Mouse (Mus musculus): ENCODE results near the gene Pde11a. TPM values are rescaled to one million over a fixed set of nuclear protein-coding genes. Genes with fewer than 3 reads are reported as not detected.

Gene Pde11a
- polyA plus RNA-seq, 2 experiments = 0.33 to 0.58 TPM

GRCm38 (mm10) chr2:76109653-76110052 lies 228.9 kb downstream of the Pde11a start:
- no peak overlapping the region for H3K4me3 ChIP-seq (replicated peaks; ENCODE audit: low read length)
- no peaks in the 10 kb centered on the region for H3K27me3 ChIP-seq (ENCODE audit: control insufficient read depth, insufficient read depth, low read length)
- TF ChIP-seq POLR2A (IDR thresholded peaks at IDR 0.05; ENCODE audit: borderline replicate concordance, extremely low read depth, insufficient read depth, insufficient read length) = no peak
- 27% methylated on average over 8 of the region's 8 CpGs for WGBS
- no peak for ATAC-seq (ENCODE audit: low FRiP score, low read depth)
- 0 out of 2 replicates have a peak, but pooled peaks cover 3% of the 10 kb centered on the region for H3K4me1 ChIP-seq (ENCODE audit: control insufficient read depth, insufficient read depth, low read length)
- H3K9me3 ChIP-seq (ENCODE audit: control insufficient read depth, low read length) = no peaks in the 10 kb centered on the region
- no peaks in the 10 kb centered on the region for H3K36me3 ChIP-seq (ENCODE audit: control insufficient read depth, insufficient read depth, low read length)
- DNase-seq (ENCODE audit: low spot score) = no peak
- no peak overlapping the region for H3K4me2 ChIP-seq (replicated peaks; ENCODE audit: low read depth, low read length, severe bottlenecking)
- no peak overlapping the region for H3K9ac ChIP-seq (ENCODE audit: low read depth, low read length, severe bottlenecking)
- H3K27ac ChIP-seq (replicated peaks; ENCODE audit: low read depth, low read length) = no peak overlapping the region

DNA sequence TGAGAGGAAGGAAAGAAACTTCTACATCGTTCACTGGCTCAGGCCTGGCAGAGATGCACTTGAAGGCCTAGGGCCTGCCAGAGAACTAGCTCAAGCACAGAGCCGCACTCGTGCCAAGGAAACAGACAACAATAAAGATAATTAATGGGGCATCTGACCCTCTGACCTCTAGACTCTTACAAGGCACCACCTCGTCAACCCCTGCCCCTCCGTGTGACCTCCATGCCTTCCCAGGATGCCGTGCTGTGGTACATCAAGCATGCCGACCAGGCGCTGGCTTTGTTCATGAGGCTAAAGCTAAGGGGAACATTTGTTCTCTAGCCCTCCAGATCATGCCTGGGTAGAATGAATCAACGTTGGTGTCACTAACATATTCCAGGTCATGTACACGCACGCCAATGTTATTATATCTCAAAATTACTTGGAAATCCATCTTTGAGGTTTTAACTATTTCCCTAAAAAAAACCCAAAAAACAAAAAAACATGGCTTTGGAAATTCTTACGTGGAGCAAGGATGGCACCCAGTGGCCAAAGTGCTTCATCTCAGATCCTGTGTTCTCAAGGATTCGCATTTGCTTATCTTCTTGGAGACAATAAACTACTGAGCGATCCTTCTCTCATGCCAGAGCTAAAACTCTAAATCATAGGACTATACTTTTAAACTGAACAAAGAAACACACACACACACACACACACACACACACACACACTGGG lies 236.5 kb downstream of the Pde11a start:
- Histone ChIP-seq H3K9ac (ENCODE audit: low read depth, low read length, severe bottlenecking) (no peak overlapping the region), H3K9me3 (ENCODE audit: control insufficient read depth, low read length) (no peaks in the 10 kb centered on the region), H3K27me3 (ENCODE audit: control insufficient read depth, insufficient read depth, low read length) (no peaks in the 10 kb centered on the region), H3K4me2 (replicated peaks; ENCODE audit: low read depth, low read length, severe bottlenecking) (no peak overlapping the region), H3K36me3 (ENCODE audit: control insufficient read depth, insufficient read depth, low read length) (no peaks in the 10 kb centered on the region), H3K27ac (replicated peaks; ENCODE audit: low read depth, low read length) (no peak overlapping the region), H3K4me1 (ENCODE audit: control insufficient read depth, insufficient read depth, low read length) (peaks cover 6% of the 10 kb centered on the region; the same call in 1 of the 2 replicates), H3K4me3 (replicated peaks; ENCODE audit: low read length) (no peak overlapping the region)
- DNase-seq (ENCODE audit: low spot score) (no peak), ATAC-seq (ENCODE audit: low FRiP score, low read depth) (no peak)
- no peak for TF ChIP-seq POLR2A (IDR thresholded peaks at IDR 0.05; ENCODE audit: borderline replicate concordance, extremely low read depth, insufficient read depth, insufficient read length)
- 26% methylated on average over 14 of the region's 14 CpGs for WGBS

DNA sequence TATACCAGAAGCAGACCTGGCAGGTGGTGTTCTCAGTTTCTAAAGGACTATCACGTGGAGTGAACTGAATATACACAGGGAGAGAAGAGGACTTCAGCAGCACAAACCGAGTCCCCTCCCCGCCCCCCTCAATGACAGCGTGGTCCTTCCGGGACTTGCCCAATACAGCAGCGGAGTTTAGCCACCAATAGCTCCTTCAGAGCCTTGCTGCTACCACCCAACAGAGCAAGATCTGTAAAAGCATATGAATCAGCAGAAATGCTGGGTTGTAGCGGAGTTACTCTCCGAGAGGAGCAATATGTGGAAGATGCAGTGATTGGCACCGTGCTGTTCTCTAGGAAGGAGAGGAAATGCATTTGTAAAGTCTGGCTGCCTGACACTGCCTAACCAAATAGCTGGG lies 238.0 kb downstream of the Pde11a start:
- peaks cover 6% of the 10 kb centered on the region; the same call in 1 of the 2 replicates for H3K4me1 ChIP-seq (ENCODE audit: control insufficient read depth, insufficient read depth, low read length)
- no peak for DNase-seq (ENCODE audit: low spot score)
- no peak overlapping the region for H3K27ac ChIP-seq (replicated peaks; ENCODE audit: low read depth, low read length)
- WGBS = 65% methylated on average over 9 of the region's 9 CpGs
- no peak for TF ChIP-seq POLR2A (IDR thresholded peaks at IDR 0.05; ENCODE audit: borderline replicate concordance, extremely low read depth, insufficient read depth, insufficient read length)
- no peaks in the 10 kb centered on the region for H3K9me3 ChIP-seq (ENCODE audit: control insufficient read depth, low read length)
- H3K4me3 ChIP-seq (replicated peaks; ENCODE audit: low read length) = no peak overlapping the region
- no peaks in the 10 kb centered on the region for H3K27me3 ChIP-seq (ENCODE audit: control insufficient read depth, insufficient read depth, low read length)
- ATAC-seq (ENCODE audit: low FRiP score, low read depth) = no peak
- no peaks in the 10 kb centered on the region for H3K36me3 ChIP-seq (ENCODE audit: control insufficient read depth, insufficient read depth, low read length)
- no peak overlapping the region for H3K4me2 ChIP-seq (replicated peaks; ENCODE audit: low read depth, low read length, severe bottlenecking)
- no peak overlapping the region for H3K9ac ChIP-seq (ENCODE audit: low read depth, low read length, severe bottlenecking)

DNA sequence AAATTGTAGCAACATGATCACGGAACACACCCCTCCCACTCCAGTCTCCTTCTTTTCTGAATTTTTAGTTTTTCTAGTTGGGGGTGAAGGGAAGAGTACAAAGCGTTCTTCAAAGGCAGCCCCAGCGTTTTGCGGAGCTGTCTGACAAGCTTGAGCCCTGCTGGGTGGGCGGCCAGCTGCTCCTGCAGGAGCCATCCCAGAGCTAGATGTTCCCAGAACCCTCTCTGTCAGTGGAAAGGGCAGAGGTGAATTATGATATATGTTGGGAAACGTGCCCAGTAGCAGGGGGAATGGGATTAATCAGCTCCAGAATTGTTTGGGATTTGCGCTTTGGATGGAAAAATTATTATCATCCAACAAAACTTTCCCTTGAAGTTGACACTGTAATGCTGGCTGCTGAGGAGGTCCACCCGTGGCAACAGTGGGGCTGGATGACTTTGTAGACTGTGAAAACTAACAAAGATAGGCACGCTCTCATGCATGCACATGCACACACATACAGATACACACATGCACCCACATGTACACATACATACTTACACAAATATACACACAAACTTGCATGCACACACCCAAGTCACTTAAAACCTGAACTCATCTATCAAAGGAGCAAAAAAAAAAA lies 238.7 kb downstream of the Pde11a start:
- no peaks in the 10 kb centered on the region for H3K9me3 ChIP-seq (ENCODE audit: control insufficient read depth, low read length)
- WGBS = 47% methylated on average over 9 of the region's 9 CpGs
- ATAC-seq (ENCODE audit: low FRiP score, low read depth) = no peak
- no peak for TF ChIP-seq POLR2A (IDR thresholded peaks at IDR 0.05; ENCODE audit: borderline replicate concordance, extremely low read depth, insufficient read depth, insufficient read length)
- no peak overlapping the region for H3K27ac ChIP-seq (replicated peaks; ENCODE audit: low read depth, low read length)
- H3K4me2 ChIP-seq (replicated peaks; ENCODE audit: low read depth, low read length, severe bottlenecking) = no peak overlapping the region
- H3K4me1 ChIP-seq (ENCODE audit: control insufficient read depth, insufficient read depth, low read length) = peaks cover 6% of the 10 kb centered on the region; the same call in 1 of the 2 replicates
- no peak for DNase-seq (ENCODE audit: low spot score)
- no peaks in the 10 kb centered on the region for H3K27me3 ChIP-seq (ENCODE audit: control insufficient read depth, insufficient read depth, low read length)
- no peak overlapping the region for H3K4me3 ChIP-seq (replicated peaks; ENCODE audit: low read length)
- no peaks in the 10 kb centered on the region for H3K36me3 ChIP-seq (ENCODE audit: control insufficient read depth, insufficient read depth, low read length)
- H3K9ac ChIP-seq (ENCODE audit: low read depth, low read length, severe bottlenecking) = no peak overlapping the region

DNA sequence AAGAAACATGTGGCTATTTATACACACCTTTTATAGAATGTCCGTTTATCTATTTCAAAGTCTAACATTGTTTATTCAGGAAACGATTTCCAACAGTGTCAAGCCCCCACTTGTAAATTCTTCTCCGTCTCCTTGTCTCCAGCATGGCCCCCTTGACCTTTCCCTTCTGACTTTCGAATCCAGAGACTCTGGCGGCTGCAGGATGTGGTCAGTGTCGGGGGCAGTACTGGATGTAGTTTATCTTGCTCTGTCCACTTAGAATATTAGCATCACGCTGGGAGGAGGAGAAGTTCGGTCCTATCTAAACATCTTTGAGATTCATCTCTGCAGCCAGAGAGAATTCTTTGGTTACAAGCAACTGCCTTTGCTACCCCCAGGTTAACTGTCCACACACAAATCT lies 240.2 kb downstream of the Pde11a start:
- no peak overlapping the region for H3K27ac ChIP-seq (replicated peaks; ENCODE audit: low read depth, low read length)
- no peak overlapping the region for H3K4me3 ChIP-seq (replicated peaks; ENCODE audit: low read length)
- H3K36me3 ChIP-seq (ENCODE audit: control insufficient read depth, insufficient read depth, low read length) = no peaks in the 10 kb centered on the region
- H3K9ac ChIP-seq (ENCODE audit: low read depth, low read length, severe bottlenecking) = no peak overlapping the region
- no peaks in the 10 kb centered on the region for H3K27me3 ChIP-seq (ENCODE audit: control insufficient read depth, insufficient read depth, low read length)
- H3K4me1 ChIP-seq (ENCODE audit: control insufficient read depth, insufficient read depth, low read length) = peaks cover 3% of the 10 kb centered on the region; the same call in 1 of the 2 replicates
- H3K4me2 ChIP-seq (replicated peaks; ENCODE audit: low read depth, low read length, severe bottlenecking) = no peak overlapping the region
- no peak for ATAC-seq (ENCODE audit: low FRiP score, low read depth)
- H3K9me3 ChIP-seq (ENCODE audit: control insufficient read depth, low read length) = no peaks in the 10 kb centered on the region
- DNase-seq (ENCODE audit: low spot score) = no peak
- no peak for TF ChIP-seq POLR2A (IDR thresholded peaks at IDR 0.05; ENCODE audit: borderline replicate concordance, extremely low read depth, insufficient read depth, insufficient read length)
- WGBS = 21% methylated on average over 8 of the region's 8 CpGs
